Mouse (Mus musculus) liver, adult 2 months (tissue): ENCODE measurements around the gene Ablim2.

Source experiments
- CTCF ChIP-seq: fragments of 200-500 bp; IDR thresholded peaks from 2 replicates; pipeline ENCODE4 v1.5.1; 2011; ENCODE audit warnings: low read depth, low read length, control low read depth
- POLR2A ChIP-seq: fragments of 200-500 bp; IDR thresholded peaks from 2 replicates; pipeline ENCODE4 v1.6.1; 2011; ENCODE audit warnings: low read length, control low read depth; ENCODE audit not compliant: insufficient read depth; ENCODE audit errors: extremely low read depth

- TF ChIP-seq CTCF, result no peak
- TF ChIP-seq POLR2A, result no peak
Observed at GRCm38 (mm10) chr5:35785853-35786252, 28.2 kb downstream of the Ablim2 start.
